Mouse (Mus musculus) megakaryocyte, embryonic 14.5 days (primary cell): Measurements from ENCODE around the gene Uqcc1. TPM values are rescaled to one million over a fixed set of nuclear protein-coding genes. Genes with fewer than 3 reads are reported as not detected.
A peak's percentile ranks its signal among the peaks of the same experiment; 100 is the strongest.

Source experiments
- H3K27me3 ChIP-seq: replicated peaks from 2 replicates; pipeline ENCODE3; 2012; ENCODE audit warnings: inconsistent platforms
- H3K36me3 ChIP-seq: replicated peaks from 2 replicates; pipeline ENCODE3; 2012; ENCODE audit warnings: low read length, inconsistent platforms, mixed read lengths
- H3K4me1 ChIP-seq: 2 replicates; pipeline ENCODE4 v1.6.1; 2012; ENCODE audit warnings: inconsistent platforms
- H3K4me3 ChIP-seq: replicated peaks from 2 replicates; pipeline ENCODE3; 2012; ENCODE audit warnings: moderate library complexity, mild to moderate bottlenecking, inconsistent platforms
- H3K9me3 ChIP-seq: 2 replicates; pipeline ENCODE4 v1.6.1; 2012; ENCODE audit warnings: inconsistent platforms
- FLI1 ChIP-seq: IDR thresholded peaks from 2 replicates; pipeline ENCODE4 v1.6.1; 2012; ENCODE audit warnings: low read length, inconsistent platforms, mixed read lengths
- GATA1 ChIP-seq: IDR thresholded peaks from 3 replicates; pipeline ENCODE4 v1.6.1; 2012; ENCODE audit warnings: mixed read lengths, low read length, inconsistent platforms, borderline replicate concordance
- polyA plus RNA-seq: library from polyadenylated mRNA; stranded (reverse); fragments of >175 nt; gene quantifications from 2 replicates; pipeline ENCODE4 v1.2.3, GENCODE M21; 2012; ENCODE audit warnings: low replicate concordance; ENCODE audit not compliant: insufficient read depth

The Uqcc1 gene
- polyA plus RNA-seq = 2.6 and 2.8 TPM in 2 replicates

GRCm38 (mm10) chr2:155929531-155930442, at the start of gene Uqcc1:
Uqcc1 (minus strand) TSS chr2:155930310.
- Histone ChIP-seq H3K9me3 (no peaks in the 10 kb centered on the region), H3K36me3 (peaks cover 3% of the 10 kb centered on the region), H3K4me1 (peaks cover 39% of the 10 kb centered on the region), H3K4me3 (peak within 1 kb of the TSS; percentile 95), H3K27me3 (no peaks in the 10 kb centered on the region)
- TF ChIP-seq FLI1 (no peak), GATA1 (no peak)

DNA sequence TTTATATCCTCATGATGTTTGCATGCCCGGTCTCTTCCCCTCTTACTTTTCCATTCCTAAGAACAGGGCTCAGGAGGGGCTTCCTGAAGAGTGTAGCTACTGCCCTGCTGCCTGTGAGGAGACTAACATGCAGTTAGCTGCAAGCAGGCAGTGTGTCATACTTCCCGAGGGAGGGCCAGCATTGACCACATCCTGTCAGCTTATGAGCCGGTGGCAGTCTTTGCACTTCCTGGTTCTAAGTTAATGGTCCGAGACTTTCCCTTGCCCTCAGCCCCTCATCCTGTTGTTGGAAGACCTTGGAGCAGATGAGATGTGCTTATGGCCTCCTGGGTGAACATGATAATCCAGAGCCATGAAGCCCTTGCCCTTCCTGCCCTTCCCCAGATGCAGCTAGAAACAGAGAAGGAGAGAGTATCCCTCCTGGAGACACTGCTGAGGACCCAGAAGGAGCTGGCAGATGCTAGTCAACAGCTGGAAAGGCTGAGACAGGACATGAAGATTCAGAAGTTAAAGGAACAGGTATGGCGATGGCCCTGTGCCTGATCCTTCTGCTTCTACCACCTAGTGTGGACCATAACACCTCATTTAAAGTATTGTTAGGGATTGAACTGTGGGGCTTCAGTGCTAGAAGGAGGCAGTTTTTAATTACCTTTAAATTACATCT, 49.4 kb upstream of the Uqcc1 start:
- Histone ChIP-seq H3K27me3 (no peaks in the 10 kb centered on the region), H3K9me3 (no peaks in the 10 kb centered on the region), H3K4me1 (peaks cover 47% of the 10 kb centered on the region), H3K4me3 (peak overlapping the region; percentile 92), H3K36me3 (peaks cover 55% of the 10 kb centered on the region)
- no peak for TF ChIP-seq GATA1
- TF ChIP-seq FLI1 = 0 out of 2 replicates have a peak, but pooled peaks have one; percentile 15

DNA sequence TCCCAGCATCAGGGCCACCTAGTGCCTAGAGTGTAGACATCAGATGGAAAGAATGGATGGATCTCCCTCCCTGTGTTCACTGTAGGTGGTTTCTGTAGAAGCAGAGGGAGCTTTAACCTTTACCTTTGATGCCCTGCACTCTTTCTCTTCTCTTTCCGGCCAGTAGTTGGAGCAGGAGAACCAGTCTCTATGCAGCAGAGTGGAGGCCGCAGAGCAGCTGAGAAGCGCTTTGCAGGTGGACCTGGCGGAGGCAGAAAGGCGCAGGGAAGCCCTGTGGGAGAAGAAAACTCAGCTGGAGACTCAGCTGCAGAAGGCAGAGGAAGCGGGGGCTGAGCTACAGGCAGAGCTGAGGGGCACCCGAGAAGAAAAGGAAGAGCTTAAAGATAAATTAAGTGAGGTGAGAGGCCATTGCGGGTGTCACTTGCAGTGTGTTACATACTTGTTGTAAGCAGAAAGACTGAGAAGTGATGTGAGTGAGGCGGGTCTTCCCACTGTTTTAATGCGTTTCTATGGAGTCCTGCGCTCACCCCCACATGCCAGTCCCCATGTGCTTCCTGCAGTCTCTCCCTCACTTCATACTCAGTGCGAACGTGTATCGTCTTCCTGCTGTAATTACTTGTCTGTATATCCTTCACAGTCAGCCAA, 44.1 kb upstream of the Uqcc1 start:
- peaks cover 26% of the 10 kb centered on the region for H3K4me1 ChIP-seq
- peaks cover 67% of the 10 kb centered on the region for H3K36me3 ChIP-seq
- no peak for TF ChIP-seq GATA1
- TF ChIP-seq FLI1 = no peak
- H3K9me3 ChIP-seq = no peaks in the 10 kb centered on the region
- no peaks in the 10 kb centered on the region for H3K27me3 ChIP-seq
- H3K4me3 ChIP-seq = no peak overlapping the region

DNA sequence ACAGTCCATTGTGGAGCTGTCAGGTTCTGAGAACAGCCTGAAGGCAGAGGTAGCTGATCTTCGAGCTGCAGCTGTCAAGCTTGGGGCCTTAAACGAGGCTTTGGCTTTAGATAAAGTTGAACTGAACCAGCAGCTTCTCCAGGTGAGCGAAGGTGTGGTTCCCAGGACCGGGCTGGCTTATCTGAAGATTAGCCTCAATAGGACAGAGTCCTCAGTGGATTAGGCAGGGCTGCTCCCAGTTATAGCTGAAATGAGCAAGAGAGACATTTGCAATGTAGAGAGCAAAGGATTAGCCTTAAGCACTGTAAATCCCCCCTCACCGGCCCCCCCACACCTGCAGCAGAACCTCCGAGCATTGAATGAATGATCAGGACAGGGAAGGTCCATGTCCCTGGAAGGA, 43.2 kb upstream of the Uqcc1 start:
- Histone ChIP-seq H3K4me3 (no peak overlapping the region), H3K36me3 (peaks cover 75% of the 10 kb centered on the region), H3K9me3 (no peaks in the 10 kb centered on the region), H3K27me3 (no peaks in the 10 kb centered on the region), H3K4me1 (peaks cover 23% of the 10 kb centered on the region)
- TF ChIP-seq GATA1 (no peak), FLI1 (no peak)

DNA sequence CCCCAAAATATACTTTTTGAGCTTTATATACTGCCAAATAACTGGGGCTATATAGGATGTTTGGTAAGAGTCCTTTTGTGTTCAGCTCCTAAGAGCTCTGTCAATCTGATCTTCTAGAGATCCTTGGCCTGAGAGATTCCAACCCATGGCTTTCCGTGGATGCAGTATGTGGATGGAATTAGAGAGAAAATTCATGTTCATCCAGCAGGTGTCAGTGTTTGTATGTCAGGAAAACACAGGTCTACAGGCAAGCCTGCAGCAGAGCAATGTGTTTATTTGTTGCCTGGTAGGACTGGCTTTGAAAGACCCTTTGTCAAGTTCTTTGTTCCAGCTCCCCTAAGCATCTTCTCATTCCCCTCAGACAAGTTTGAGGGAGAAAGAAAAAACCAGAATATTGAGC, 32.9 kb upstream of the Uqcc1 start:
- H3K4me1 ChIP-seq = peaks cover 9% of the 10 kb centered on the region
- no peaks in the 10 kb centered on the region for H3K27me3 ChIP-seq
- H3K36me3 ChIP-seq = peaks cover 65% of the 10 kb centered on the region
- H3K4me3 ChIP-seq = no peak overlapping the region
- no peaks in the 10 kb centered on the region for H3K9me3 ChIP-seq
- TF ChIP-seq GATA1 (no peak), FLI1 (no peak)

DNA sequence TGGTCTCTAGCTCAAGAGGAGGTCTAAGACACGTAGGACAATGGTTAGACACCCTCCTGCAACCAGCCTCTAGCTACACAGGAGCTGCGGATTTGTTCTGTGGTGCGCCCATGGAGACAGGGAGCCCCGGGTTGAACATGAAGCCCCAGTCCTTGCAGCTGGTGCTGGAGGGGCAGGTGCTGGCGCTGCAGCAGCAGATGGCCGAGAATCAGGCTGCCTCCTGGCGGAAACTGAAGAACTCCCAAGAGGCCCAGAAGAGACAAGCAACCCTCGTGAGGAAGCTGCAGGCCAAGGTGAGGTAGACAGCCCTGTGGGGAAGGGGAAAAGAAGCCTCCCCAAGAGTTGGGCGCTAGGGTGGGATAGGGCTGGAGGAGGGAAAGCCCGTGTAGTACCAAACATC, 31.8 kb upstream of the Uqcc1 start:
- H3K9me3 ChIP-seq = no peaks in the 10 kb centered on the region
- H3K36me3 ChIP-seq = peaks cover 54% of the 10 kb centered on the region
- no peak overlapping the region for H3K4me3 ChIP-seq
- no peaks in the 10 kb centered on the region for H3K27me3 ChIP-seq
- no peak for TF ChIP-seq FLI1
- TF ChIP-seq GATA1 = no peak
- peaks cover 18% of the 10 kb centered on the region for H3K4me1 ChIP-seq

- Histone ChIP-seq H3K4me3 (no peak overlapping the region), H3K36me3 (peaks cover 37% of the 10 kb centered on the region)
Observed at GRCm38 (mm10) chr2:155959981-155960380, 29.9 kb upstream of the Uqcc1 start.

GRCm38 (mm10) chr2:155956134-155957059, 26.3 kb upstream of the Uqcc1 start, which contains the start of gene Cep250:
Cep250 (plus strand) TSS chr2:155956458.
- Histone ChIP-seq H3K27me3 (peaks cover 2% of the 10 kb centered on the region), H3K4me1 (peaks cover 28% of the 10 kb centered on the region), H3K36me3 (peaks cover 5% of the 10 kb centered on the region), H3K4me3 (peak within 1 kb of the TSS; percentile 98), H3K9me3 (no peaks in the 10 kb centered on the region)
- TF ChIP-seq GATA1 (no peak), FLI1 (no peak)

More at GRCm38 (mm10) chr2:155959981-155960380, 29.9 kb upstream of the Uqcc1 start:
- H3K27me3 ChIP-seq = no peaks in the 10 kb centered on the region
- no peaks in the 10 kb centered on the region for H3K9me3 ChIP-seq
- peaks cover 14% of the 10 kb centered on the region for H3K4me1 ChIP-seq
- TF ChIP-seq FLI1 = no peak
- TF ChIP-seq GATA1 = no peak

DNA sequence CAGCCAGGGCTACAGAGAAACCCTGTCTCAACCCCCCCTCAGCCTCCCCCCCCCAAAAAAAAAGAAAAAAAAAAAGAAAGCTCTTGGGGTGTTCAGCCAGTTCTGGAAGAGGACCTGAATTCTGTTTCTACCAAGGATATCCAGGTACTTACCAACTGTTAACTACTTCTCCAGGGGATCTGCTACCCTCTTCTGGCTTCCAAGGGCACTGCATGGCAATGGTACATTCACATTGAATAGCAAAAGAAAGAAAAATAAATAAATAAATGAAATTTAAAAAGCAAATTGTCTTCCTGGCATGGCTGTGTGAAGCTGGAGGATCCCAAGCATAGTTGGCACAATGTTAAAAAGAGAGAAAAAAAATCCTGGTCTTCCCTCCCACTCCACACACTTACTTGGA, 21.9 kb upstream of the Uqcc1 start:
- TF ChIP-seq FLI1 = no peak
- no peak for TF ChIP-seq GATA1
- peaks cover 2% of the 10 kb centered on the region for H3K27me3 ChIP-seq
- H3K4me3 ChIP-seq = peak overlapping the region; percentile 76
- H3K36me3 ChIP-seq = no peaks in the 10 kb centered on the region
- H3K9me3 ChIP-seq = no peaks in the 10 kb centered on the region
- H3K4me1 ChIP-seq = peaks cover 34% of the 10 kb centered on the region
